Mouse (Mus musculus) erythroid progenitor cell, adult 5-6 weeks (primary cell): Measurements from ENCODE around the gene Cnih4. TPM values are rescaled to one million over a fixed set of nuclear protein-coding genes. Genes with fewer than 3 reads are reported as not detected.

ENCODE experiments used
- ATAC-seq: replicated peaks from 2 replicates; pipeline ENCODE4 v1.8.0; 2016; ENCODE audit warnings: moderate number of reproducible peaks, mild to moderate bottlenecking, moderate TSS enrichment, inconsistent platforms; ENCODE audit not compliant: poor library complexity, low FRiP score, severe bottlenecking
- total RNA-seq, 2 experiments: library from RNA; stranded (forward) in 1 of 2; stranded (reverse) in 1 of 2; fragments of 150-400 nt in 1 of 2; fragments of 186-747, 209-891 nt in 1 of 2; gene quantifications; 2 replicates each; pipeline versions ENCODE4 v1.2.3 to v1.2.4; 2015 to 2017; ENCODE audit warnings: low replicate concordance in 2 of 2

The Cnih4 gene
- total RNA-seq, 2 experiments from 2014 or later, result 44.0 to 64.6 TPM

DNA sequence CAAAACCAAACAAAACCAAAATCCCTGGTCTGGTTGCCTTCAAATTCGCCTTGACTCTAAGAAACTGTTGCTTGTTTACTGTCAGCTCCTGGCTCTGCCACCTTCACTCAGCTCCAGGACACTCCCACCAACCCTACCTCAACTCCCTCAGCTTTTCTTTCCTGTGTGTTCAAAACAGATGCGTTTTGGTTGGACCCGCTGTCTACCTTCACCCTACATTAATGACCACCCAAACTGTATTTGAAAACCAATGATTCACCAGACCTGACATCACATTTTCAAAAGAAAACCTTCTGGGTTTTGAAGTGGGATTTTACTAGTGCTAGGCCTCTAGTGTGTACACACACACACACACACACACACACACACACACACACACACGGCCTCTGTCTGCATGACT lies 65.7 kb downstream of the Cnih4 start:
- ATAC-seq, result 0 out of 2 replicates have a peak, but pooled peaks have one; percentile 25

DNA sequence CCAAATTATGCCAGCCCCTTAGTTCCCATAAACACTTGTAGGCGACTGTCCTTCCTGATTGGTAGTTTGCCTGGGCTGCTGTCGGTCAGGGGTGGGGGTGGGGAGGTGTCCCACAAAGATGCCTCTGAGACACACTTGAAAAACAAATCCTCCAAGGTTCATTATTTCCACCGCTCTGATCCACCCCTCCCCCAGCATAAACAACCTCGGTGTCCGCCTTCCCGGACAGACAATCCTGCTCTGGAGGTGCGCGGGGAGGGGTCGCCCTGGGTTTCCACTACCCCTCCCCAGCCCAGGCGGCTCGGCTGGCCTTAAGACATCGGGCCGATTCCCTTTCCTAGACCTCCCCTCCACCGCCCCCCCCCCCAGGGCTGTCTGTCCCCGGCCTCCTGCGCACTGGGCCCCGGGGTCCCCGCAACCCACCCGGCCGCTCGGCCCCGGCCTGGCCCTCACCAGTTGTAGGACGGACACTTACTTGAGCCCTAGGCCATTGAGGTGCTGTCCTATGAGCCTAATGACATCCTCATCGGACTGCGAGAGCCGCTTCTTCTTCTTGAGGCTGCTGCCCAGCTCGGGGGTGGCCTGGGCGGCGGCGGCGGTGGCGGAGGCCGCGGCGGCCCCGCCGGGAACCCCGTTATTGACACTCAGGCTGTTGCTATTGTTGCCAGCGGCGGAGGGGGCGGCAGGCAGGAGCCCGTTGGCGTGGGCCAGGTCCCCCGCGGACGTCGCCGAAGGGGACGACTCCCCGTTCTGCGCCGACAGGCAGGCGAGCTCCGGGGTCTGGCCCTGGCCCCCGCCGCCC lies 66.3 kb downstream of the Cnih4 start:
- ATAC-seq, result peak; percentile 70

DNA sequence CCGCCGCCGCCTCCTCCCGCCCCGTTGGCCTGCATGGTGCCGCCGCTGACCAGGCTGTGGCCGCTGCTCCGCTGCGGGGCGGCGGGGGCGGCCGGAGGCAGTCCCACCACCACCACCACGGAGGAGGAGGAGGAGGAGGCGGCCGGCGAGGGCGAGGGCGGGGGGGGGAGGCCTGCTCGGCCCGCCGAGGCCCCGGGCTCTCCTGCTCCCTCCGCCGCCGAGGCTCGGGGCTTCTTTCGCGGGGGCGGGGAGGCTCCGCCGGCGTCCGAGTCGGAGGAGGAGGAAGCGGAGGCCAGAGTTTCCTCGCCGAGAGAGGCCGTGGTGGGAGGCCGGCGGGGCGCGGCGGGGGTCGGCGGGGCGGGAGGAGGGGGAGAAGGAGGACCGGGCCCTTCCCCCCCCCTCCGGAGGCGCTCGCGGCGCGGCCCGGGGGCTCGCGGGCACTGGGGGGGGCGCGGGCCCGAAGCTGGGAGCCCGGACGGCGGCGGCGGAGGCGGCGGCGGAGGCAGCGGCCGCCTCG lies 67.0 kb downstream of the Cnih4 start:
- ATAC-seq, result no peak

DNA sequence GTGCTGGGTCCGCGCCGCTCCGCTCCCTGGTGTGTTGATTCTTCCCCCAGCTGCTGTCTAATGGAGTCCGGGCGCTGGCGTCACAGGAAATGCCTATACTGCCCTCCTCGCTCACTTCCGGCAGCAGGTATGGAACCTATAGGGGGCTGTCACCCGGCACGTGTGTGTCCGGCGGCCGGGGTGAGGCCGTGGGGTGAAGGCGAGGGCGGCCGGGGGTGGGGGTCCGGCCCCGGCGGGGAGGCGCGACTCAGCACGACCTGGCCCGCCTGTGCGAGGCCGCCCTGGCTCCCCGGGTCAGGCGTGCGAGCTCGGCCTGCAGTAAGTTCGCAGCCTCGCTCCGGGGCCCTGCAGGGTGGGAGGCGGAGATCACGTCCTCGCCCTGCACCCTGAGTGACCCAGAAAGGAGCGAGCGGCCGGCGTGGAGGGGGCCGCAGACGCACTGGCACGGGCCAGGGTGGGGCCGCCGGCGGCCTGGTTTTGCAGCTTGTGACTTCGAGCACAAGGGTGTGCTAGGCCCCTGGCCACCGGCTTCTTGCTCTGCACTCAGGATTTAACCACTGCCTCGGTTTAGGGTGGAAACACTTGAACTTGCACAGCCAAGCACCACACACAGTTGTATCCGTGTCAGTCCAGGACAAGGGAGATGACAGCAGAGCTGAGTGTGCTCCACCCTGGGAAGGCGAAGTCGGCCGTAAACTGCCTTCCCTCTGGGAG lies 67.6 kb downstream of the Cnih4 start, which contains the start of gene Wdr26:
Wdr26 (minus strand) TSS at position 82 of the 714 bp plus-strand sequence.
- ATAC-seq, result peak; percentile 41

DNA sequence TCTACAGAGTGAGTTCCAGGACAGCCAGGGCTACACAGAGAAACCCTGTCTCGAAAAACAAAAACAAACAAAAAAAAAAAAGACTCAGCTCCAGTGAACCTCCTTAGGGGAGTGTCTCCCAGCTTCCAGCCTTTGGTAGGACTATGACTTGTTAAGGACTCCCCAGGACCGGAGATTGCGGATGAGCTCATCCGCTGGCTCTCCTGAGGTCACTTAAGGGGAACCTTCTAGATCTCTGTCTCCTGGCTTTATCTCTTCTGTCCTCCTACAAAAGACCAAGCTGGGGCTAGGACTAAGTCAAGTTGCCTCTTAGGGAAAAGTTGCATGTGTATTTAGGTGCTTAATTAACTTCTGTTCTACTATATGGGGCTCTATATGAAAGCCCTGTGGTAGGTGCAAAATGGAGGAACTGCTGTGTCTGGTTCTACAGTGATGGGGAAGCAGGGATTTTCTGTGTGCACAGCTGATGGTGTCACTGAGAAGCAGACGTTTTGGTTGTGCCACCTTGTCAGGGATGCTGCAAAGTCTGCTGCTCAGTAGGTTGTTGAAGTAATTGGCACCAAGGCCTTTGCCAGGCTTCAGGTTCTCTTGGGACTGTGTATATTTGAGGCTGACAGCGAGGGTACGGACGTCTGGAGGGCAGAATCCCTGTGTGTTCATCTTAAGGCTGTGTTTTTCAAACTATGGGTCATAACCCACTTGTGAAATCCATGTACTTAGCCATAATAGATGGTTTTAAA lies 70.0 kb downstream of the Cnih4 start:
- ATAC-seq, result no peak

DNA sequence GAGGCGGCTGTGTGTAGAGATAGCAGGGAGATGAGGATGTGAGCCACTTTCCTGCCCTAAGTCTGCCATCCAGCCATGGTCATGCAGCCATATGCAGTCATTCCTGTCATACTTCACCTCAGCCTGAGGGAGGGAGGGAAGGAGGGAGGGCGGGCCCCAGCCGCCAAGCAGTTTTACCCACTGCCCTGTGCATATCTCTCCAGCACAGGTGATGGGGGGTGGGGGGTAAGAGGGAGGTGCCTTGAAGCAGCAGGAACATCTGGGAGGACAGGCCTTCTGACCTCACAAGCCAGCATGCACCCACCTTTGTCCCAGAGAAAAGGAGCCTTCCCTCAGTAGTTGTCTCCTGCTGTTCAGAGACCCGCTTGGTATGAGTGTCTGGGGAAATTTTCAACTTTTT lies 71.8 kb downstream of the Cnih4 start:
- ATAC-seq, result peak; percentile 88

Other genes with a start within 250 kb of the Cnih4 start
- 21.3 and 42.8 TPM in 2 replicates for gene Pycr2, start 240.4 kb upstream of the Cnih4 start, total RNA-seq (2015; ENCODE audit: low replicate concordance)
- 26.3 and 26.6 TPM in 2 replicates for gene Pycr2, start 240.4 kb upstream of the Cnih4 start, total RNA-seq (2017; ENCODE audit: low replicate concordance)
- 1.1 TPM in 1 of 2 replicates, not detected in the other for gene Lefty1, start 209.7 kb upstream of the Cnih4 start, total RNA-seq (2015; ENCODE audit: low replicate concordance)
- gene Lefty1, start 209.7 kb upstream of the Cnih4 start, total RNA-seq (2017; ENCODE audit: low replicate concordance), result 4.6 TPM in 1 of 2 replicates, not detected in the other
- gene Tmem63a, start 202.3 kb upstream of the Cnih4 start, total RNA-seq (2015; ENCODE audit: low replicate concordance), result 23.4 and 24.7 TPM in 2 replicates
- 18.1 and 20.2 TPM in 2 replicates for gene Tmem63a, start 202.3 kb upstream of the Cnih4 start, total RNA-seq (2017; ENCODE audit: low replicate concordance)
- 7.5 and 9.4 TPM in 2 replicates for gene Ephx1, start 123.8 kb upstream of the Cnih4 start, total RNA-seq (2015; ENCODE audit: low replicate concordance)
- gene Ephx1, start 123.8 kb upstream of the Cnih4 start, total RNA-seq (2017; ENCODE audit: low replicate concordance), result 2.7 and 3.9 TPM in 2 replicates
- gene 9130409I23Rik, start 93.5 kb upstream of the Cnih4 start, total RNA-seq (2015; ENCODE audit: low replicate concordance), result not detected in 2 replicates
- gene 9130409I23Rik, start 93.5 kb upstream of the Cnih4 start, total RNA-seq (2017; ENCODE audit: low replicate concordance), result not detected in 2 replicates
- 31.4 and 46.5 TPM in 2 replicates for gene Nvl, start 489 bp upstream of the Cnih4 start, total RNA-seq (2015; ENCODE audit: low replicate concordance)
- gene Nvl, start 489 bp upstream of the Cnih4 start, total RNA-seq (2017; ENCODE audit: low replicate concordance), result 32.5 and 41.5 TPM in 2 replicates
- 344 and 373 TPM in 2 replicates for gene Wdr26, start 67.3 kb downstream of the Cnih4 start, total RNA-seq (2015; ENCODE audit: low replicate concordance)
- 381 and 400 TPM in 2 replicates for gene Wdr26, start 67.3 kb downstream of the Cnih4 start, total RNA-seq (2017; ENCODE audit: low replicate concordance)
- gene Cnih3, start 207.9 kb downstream of the Cnih4 start, total RNA-seq (2015; ENCODE audit: low replicate concordance), result not detected in 2 replicates
- not detected in 2 replicates for gene Cnih3, start 207.9 kb downstream of the Cnih4 start, total RNA-seq (2017; ENCODE audit: low replicate concordance)